Mouse (Mus musculus): Measurements from ENCODE around the gene Olfr1261. TPM values are rescaled to one million over a fixed set of nuclear protein-coding genes. Genes with fewer than 3 reads are reported as not detected.

Olfr1261 gene
- not detected for total RNA-seq (2021)

GRCm38 (mm10) chr2:89990921-89991320 lies at the start of gene Olfr1261:
TSS of gene Olfr1261 (plus strand) at chr2:89991221.
- DNase-seq: no peak

- DNase-seq: no peak
Observed at GRCm38 (mm10) chr2:89948564-89948963, 42.5 kb upstream of the Olfr1261 start, which contains the start of gene Olfr1259. TSS of gene Olfr1259 (minus strand) at chr2:89948664.

- peak in 1 of 2 experiments; percentile 18 for DNase-seq
Observed at GRCm38 (mm10) chr2:89974184-89974583, 16.8 kb upstream of the Olfr1261 start, which contains the start of gene Olfr1260. TSS of gene Olfr1260 (plus strand) at chr2:89974340.

GRCm38 (mm10) chr2:89977709-89978108 lies 13.3 kb upstream of the Olfr1261 start:
- no peak for DNase-seq

GRCm38 (mm10) chr2:89999845-90000244 lies 8.8 kb downstream of the Olfr1261 start, which contains the start of gene Olfr1262:
TSS of gene Olfr1262 (plus strand) at chr2:90000145.
- DNase-seq: no peak

- DNase-seq: no peak
Observed at GRCm38 (mm10) chr2:90011831-90012230, 20.8 kb downstream of the Olfr1261 start, which contains the start of gene Olfr1263. TSS of gene Olfr1263 (plus strand) at chr2:90012131.

- no peak for DNase-seq
Observed at GRCm38 (mm10) chr2:90025477-90025876, 34.5 kb downstream of the Olfr1261 start, which contains the start of gene Olfr1264. TSS of gene Olfr1264 (minus strand) at chr2:90025577.

GRCm38 (mm10) chr2:90035037-90035436 lies 44.0 kb downstream of the Olfr1261 start, which contains the start of gene Olfr1265:
TSS of gene Olfr1265 (plus strand) at chr2:90035337.
- no peak for DNase-seq

Other genes with a start within 250 kb of the Olfr1261 start
- not detected for gene Olfr1253, start 234.1 kb upstream of the Olfr1261 start, total RNA-seq (2021)
- gene Olfr1254, start 197.6 kb upstream of the Olfr1261 start, total RNA-seq (2021): not detected
- gene Olfr1255, start 179.2 kb upstream of the Olfr1261 start, total RNA-seq (2021): not detected
- under 1 TPM in 1 of 2 experiments, not detected in 1; 0.05 TPM for gene Olfr1256, start 149.7 kb upstream of the Olfr1261 start, total RNA-seq (2021)
- gene Olfr48, start 143.0 kb upstream of the Olfr1261 start, total RNA-seq (2021): not detected
- gene Olfr1257, start 112.8 kb upstream of the Olfr1261 start, total RNA-seq (2021): not detected
- not detected for gene Olfr1258, start 63.9 kb upstream of the Olfr1261 start, total RNA-seq (2021)
- not detected for gene Olfr1259, start 42.6 kb upstream of the Olfr1261 start, total RNA-seq (2021)
- not detected for gene Olfr1260, start 16.9 kb upstream of the Olfr1261 start, total RNA-seq (2021)
- gene Olfr1262, start 8.9 kb downstream of the Olfr1261 start, total RNA-seq (2021): not detected
- not detected for gene Olfr1263, start 20.9 kb downstream of the Olfr1261 start, total RNA-seq (2021)
- not detected for gene Olfr1264, start 34.4 kb downstream of the Olfr1261 start, total RNA-seq (2021)
- not detected for gene Olfr1265, start 44.1 kb downstream of the Olfr1261 start, total RNA-seq (2021)
- gene Olfr140, start 72.4 kb downstream of the Olfr1261 start, total RNA-seq (2021): not detected
- gene Olfr1269, start 130.2 kb downstream of the Olfr1261 start, total RNA-seq (2021): not detected
- gene Olfr32, start 151.1 kb downstream of the Olfr1261 start, total RNA-seq (2021): not detected
- gene Olfr1270, start 161.9 kb downstream of the Olfr1261 start, total RNA-seq (2021): not detected
- under 1 TPM in 1 of 2 experiments, not detected in 1; 0.22 TPM for gene Olfr1506, start 233.3 kb downstream of the Olfr1261 start, total RNA-seq (2021)

Measured in layer of hippocampus, postnatal 36 days (tissue).